Comparison of ENCODE assay signal across 8 mouse cellular contexts in genomic region chr10:125966481-125967251, GRCm38 (mm10). TPM values are rescaled to one million over a fixed set of nuclear protein-coding genes. Genes with fewer than 3 reads are reported as not detected.
A peak's percentile ranks its signal among the peaks of the same experiment; 100 is the strongest.
DNase-seq lines count a peak whose midpoint lies in the region; ATAC-seq lines count a peak whose summit lies in the region.

No protein-coding gene starts in this region.

- WGBS in forebrain, embryonic 13.5 days = under 1% methylated on average over 58 of the region's 59 CpGs
- WGBS in hindbrain, embryonic 10.5 days = under 1% methylated on average over 59 of the region's 59 CpGs
- WGBS in limb, embryonic 13.5 days = under 1% methylated on average over 58 of the region's 59 CpGs
- under 1% methylated on average over 42 of the region's 59 CpGs for WGBS in midbrain, embryonic 11.5 days

- no peak overlapping the region; the same call in 1 of the 2 replicates for H3K27ac ChIP-seq in forebrain, embryonic 13.5 days
- peak overlapping the region; percentile 97 for H3K27ac ChIP-seq in hindbrain, embryonic 10.5 days
- H3K27ac ChIP-seq in limb, embryonic 13.5 days = peak overlapping the region; percentile 100
- peak overlapping the region; percentile 67 for H3K27ac ChIP-seq in midbrain, embryonic 11.5 days (ENCODE audit: low read depth, low read length)

- no peaks in the 10 kb centered on the region for H3K9me3 ChIP-seq in forebrain, embryonic 13.5 days (replicated peaks)
- no peaks in the 10 kb centered on the region for H3K9me3 ChIP-seq in hindbrain, embryonic 10.5 days
- H3K9me3 ChIP-seq in limb, embryonic 13.5 days = no peaks in the 10 kb centered on the region
- no peaks in the 10 kb centered on the region for H3K9me3 ChIP-seq in midbrain, embryonic 11.5 days (ENCODE audit: control insufficient read depth, low read length)

- no peaks in the 10 kb centered on the region for H3K36me3 ChIP-seq in forebrain, embryonic 13.5 days (ENCODE audit: poor library complexity, severe bottlenecking)
- H3K36me3 ChIP-seq in hindbrain, embryonic 10.5 days = no peaks in the 10 kb centered on the region
- no peaks in the 10 kb centered on the region for H3K36me3 ChIP-seq in limb, embryonic 13.5 days
- H3K36me3 ChIP-seq in midbrain, embryonic 11.5 days (ENCODE audit: control insufficient read depth, insufficient read depth, low read length) = no peaks in the 10 kb centered on the region

- H3K9ac ChIP-seq in forebrain, embryonic 13.5 days = peak overlapping the region; percentile 73
- peak overlapping the region; percentile 100 for H3K9ac ChIP-seq in limb, embryonic 13.5 days
- peak overlapping the region; percentile 86 for H3K9ac ChIP-seq in midbrain, embryonic 11.5 days (ENCODE audit: low read length)

- H3K4me1 ChIP-seq in forebrain, embryonic 13.5 days = peaks cover 29% of the 10 kb centered on the region
- H3K4me1 ChIP-seq in hindbrain, embryonic 10.5 days (replicated peaks) = peaks cover 57% of the 10 kb centered on the region
- peaks cover 30% of the 10 kb centered on the region for H3K4me1 ChIP-seq in limb, embryonic 13.5 days
- peaks cover 13% of the 10 kb centered on the region; the same call in 1 of the 2 replicates for H3K4me1 ChIP-seq in midbrain, embryonic 11.5 days (ENCODE audit: control insufficient read depth, insufficient read depth, low read length)

- peak overlapping the region; percentile 99 for H3K4me2 ChIP-seq in forebrain, embryonic 13.5 days
- H3K4me2 ChIP-seq in limb, embryonic 13.5 days (replicated peaks) = peak overlapping the region; percentile 72
- peak overlapping the region; percentile 85 for H3K4me2 ChIP-seq in midbrain, embryonic 11.5 days

- peak; percentile 71 for ATAC-seq in forebrain, embryonic 13.5 days
- ATAC-seq in limb, embryonic 13.5 days (ENCODE audit: low FRiP score, low read depth) = no peak
- peak; percentile 75 for ATAC-seq in midbrain, embryonic 11.5 days (ENCODE audit: low FRiP score)
- ATAC-seq in erythroid progenitor cell, adult 5-6 weeks (replicated peaks; ENCODE audit: low FRiP score, poor library complexity, severe bottlenecking) = no peak

- DNase-seq in cerebellum, adult 9-11 months = peak; percentile 9
- DNase-seq in cerebellum, adult 9-10 months = no peak
- peak; percentile 55 for DNase-seq in R1 (ENCODE audit: low read depth, low spot score)
- peak; percentile 75 for DNase-seq in hindbrain, embryonic 10.5 days (ENCODE audit: low spot score)
- peak; percentile 97 for DNase-seq in midbrain, embryonic 11.5 days (ENCODE audit: low spot score, missing footprints)

- peak overlapping the region; percentile 58 for H3K4me3 ChIP-seq in forebrain, embryonic 13.5 days
- H3K4me3 ChIP-seq in hindbrain, embryonic 10.5 days = peak overlapping the region; percentile 91
- peak overlapping the region; percentile 98 for H3K4me3 ChIP-seq in limb, embryonic 13.5 days
- H3K4me3 ChIP-seq in midbrain, embryonic 11.5 days (ENCODE audit: low read depth, low read length) = peak overlapping the region; percentile 79

- H3K27me3 ChIP-seq in forebrain, embryonic 13.5 days = peaks cover 37% of the 10 kb centered on the region
- H3K27me3 ChIP-seq in hindbrain, embryonic 10.5 days (ENCODE audit: insufficient read depth, poor library complexity, severe bottlenecking) = no peaks in the 10 kb centered on the region
- H3K27me3 ChIP-seq in limb, embryonic 13.5 days = no peaks in the 10 kb centered on the region
- H3K27me3 ChIP-seq in midbrain, embryonic 11.5 days (ENCODE audit: control insufficient read depth, insufficient read depth, low read length) = no peaks in the 10 kb centered on the region

RNA-seq across cellular contexts. Expression of gene Lrig3, which starts 0.7 kb away (rescaled TPM):
- polyA plus RNA-seq in forebrain, embryonic 13.5 days (2015; fragmentation: Nextera tagmentation; extraction: Ambion mirVana) = 2.4 and 3.0 TPM in 2 replicates
- 14.3 and 15.1 TPM in 2 replicates for polyA plus RNA-seq in hindbrain, embryonic 10.5 days (2016; fragmentation: Nextera tagmentation; extraction: Ambion mirVana)
- 61.5 and 64.9 TPM in 2 replicates for polyA plus RNA-seq in limb, embryonic 13.5 days (2015; fragmentation: Nextera tagmentation; extraction: Ambion mirVana)
- polyA plus RNA-seq in midbrain, embryonic 11.5 days (2014; fragmentation: Nextera tagmentation; extraction: Ambion mirVana) = 9.2 and 9.5 TPM in 2 replicates
- total RNA-seq in erythroid progenitor cell, adult 5-6 weeks (2015; ENCODE audit: low replicate concordance) = not detected in 2 replicates
- total RNA-seq in erythroid progenitor cell, adult 5-6 weeks (2017; ENCODE audit: low replicate concordance) = 0.39 TPM in 1 of 2 replicates, not detected in the other

Comparison
In these comparisons a context has a peak if more than half of its experiments do, and no peak if none do; other contexts are left out.
1. ATAC-seq: peak in forebrain, embryonic 13.5 days (single experiment) and midbrain, embryonic 11.5 days (single experiment); none in limb, embryonic 13.5 days (single experiment) and erythroid progenitor cell, adult 5-6 weeks (single experiment).
2. Peak in every context shown above with its lines, with median percentiles within 50 percentile points of each other: H3K4me2 ChIP-seq, H3K4me3 ChIP-seq and H3K9ac ChIP-seq.